Mouse (Mus musculus) MEL (cell line): ENCODE results near the gene Dock10. TPM values are rescaled to one million over a fixed set of nuclear protein-coding genes. Genes with fewer than 3 reads are reported as not detected.

Experiments
- DNase-seq: peaks from one replicate; pipeline ENCODE4 v3.0.0; 2011; ENCODE audit warnings: low read depth, low spot score
- H3K27ac ChIP-seq: 2 replicates; pipeline ENCODE4 v1.5.1; 2012; ENCODE audit warnings: low read depth, mild to moderate bottlenecking, control low read depth, low read length, moderate library complexity; ENCODE audit not compliant: control insufficient read depth
- H3K27me3 ChIP-seq, 2 experiments: fragments of 150-350 bp in 1 of 2; sonication (generic) in 1 of 2; 2 replicates each; pipeline ENCODE4 v1.6.1; 2012; ENCODE audit warnings: low read length in 2 of 2, mild to moderate bottlenecking in 2 of 2, improper control_type of control experiment in 1 of 2, moderate library complexity in 1 of 2; ENCODE audit not compliant: insufficient read depth in 2 of 2, control insufficient read depth in 1 of 2
- H3K36me3 ChIP-seq, 2 experiments: 2 replicates each; pipeline ENCODE4 v1.6.1; 2012 to 2014; ENCODE audit warnings: low read length in 2 of 2, improper control_type of control experiment in 1 of 2, inconsistent platforms in 1 of 2, mild to moderate bottlenecking in 1 of 2; ENCODE audit not compliant: insufficient read depth in 2 of 2, control insufficient read depth in 1 of 2
- H3K4me1 ChIP-seq, 2 experiments: fragments of 150-350 bp in 1 of 2; sonication (generic) in 1 of 2; 2 replicates each; pipeline ENCODE4 v1.6.1; 2012; ENCODE audit warnings: low read length in 2 of 2, improper control_type of control experiment in 1 of 2, mild to moderate bottlenecking in 1 of 2; ENCODE audit not compliant: insufficient read depth in 2 of 2, control insufficient read depth in 1 of 2
- H3K4me3 ChIP-seq, 2 experiments: fragments of 150-350 bp in 1 of 2; sonication (generic) in 1 of 2; 2 replicates each; pipeline ENCODE4 v1.5.1; 2012; ENCODE audit warnings: low read depth in 2 of 2, low read length in 2 of 2, mild to moderate bottlenecking in 2 of 2, moderate library complexity in 2 of 2, control low read depth in 1 of 2, improper control_type of control experiment in 1 of 2; ENCODE audit not compliant: control insufficient read depth in 1 of 2, insufficient read depth in 1 of 2
- H3K79me2 ChIP-seq: 2 replicates; pipeline ENCODE4 v1.6.1; 2012; ENCODE audit warnings: mild to moderate bottlenecking, low read length, moderate library complexity; ENCODE audit not compliant: control insufficient read depth, poor library complexity, insufficient read depth
- H3K9ac ChIP-seq: 2 replicates; pipeline ENCODE4 v1.6.1; 2012; ENCODE audit warnings: low read depth, mild to moderate bottlenecking, control low read depth, low read length, moderate library complexity; ENCODE audit not compliant: control insufficient read depth, poor library complexity, severe bottlenecking
- H3K9me3 ChIP-seq: fragments of 150-350 bp; sonication (generic); replicated peaks from 2 replicates; pipeline ENCODE4 v1.6.1; 2012; ENCODE audit warnings: mild to moderate bottlenecking, low read length, improper control_type of control experiment, moderate library complexity; ENCODE audit not compliant: insufficient read depth
- CHD1 ChIP-seq: IDR thresholded peaks from 2 replicates; pipeline ENCODE4 v1.6.1; 2012; ENCODE audit warnings: low read depth, mild to moderate bottlenecking, inconsistent platforms, low read length, improper control_type of control experiment
- CHD2 ChIP-seq: IDR thresholded peaks from 2 replicates; pipeline ENCODE4 v1.6.1; 2011; ENCODE audit warnings: low read length, improper control_type of control experiment
- CTCF ChIP-seq, 3 experiments: IDR thresholded peaks in 2 of 3; conservative IDR thresholded peaks in 1 of 3; 2 replicates each; pipeline ENCODE4 v1.5.1; 2011 to 2012; ENCODE audit warnings: low read length in 3 of 3, low read depth in 2 of 3, mild to moderate bottlenecking in 2 of 3, improper control_type of control experiment in 1 of 3, inconsistent platforms in 1 of 3, mixed read lengths in 1 of 3, moderate library complexity in 1 of 3; ENCODE audit not compliant: control insufficient read depth in 1 of 3, insufficient read depth in 1 of 3, poor library complexity in 1 of 3, severe bottlenecking in 1 of 3
- E2F4 ChIP-seq: IDR thresholded peaks from 2 replicates; pipeline ENCODE4 v1.6.1; 2011; ENCODE audit warnings: low read depth, low read length, improper control_type of control experiment, borderline replicate concordance
- ETS1 ChIP-seq: IDR thresholded peaks from 2 replicates; pipeline ENCODE4 v1.6.1; 2012; ENCODE audit warnings: low read depth, mild to moderate bottlenecking, inconsistent platforms, low read length, improper control_type of control experiment, moderate library complexity
- GABPA ChIP-seq: IDR thresholded peaks from 2 replicates; pipeline ENCODE4 v1.6.1; 2012; ENCODE audit warnings: low read depth, mild to moderate bottlenecking, inconsistent platforms, low read length, improper control_type of control experiment, moderate library complexity
- GATA1 ChIP-seq: IDR thresholded peaks from 2 replicates; pipeline ENCODE4 v1.6.1; 2011; ENCODE audit warnings: low read depth, low read length, improper control_type of control experiment
- JUND ChIP-seq: IDR thresholded peaks from 2 replicates; pipeline ENCODE4 v1.6.1; 2011; ENCODE audit warnings: low read depth, mild to moderate bottlenecking, improper control_type of control experiment, low read length
- KAT2A ChIP-seq: conservative IDR thresholded peaks from 2 replicates; pipeline ENCODE4 v1.6.1; 2012; ENCODE audit warnings: low read depth, low read length, improper control_type of control experiment, inconsistent platforms
- MAFK ChIP-seq: IDR thresholded peaks from 2 replicates; pipeline ENCODE4 v1.6.1; 2011; ENCODE audit warnings: low read depth, mild to moderate bottlenecking, low read length, improper control_type of control experiment, borderline replicate concordance
- MAX ChIP-seq: IDR thresholded peaks from 2 replicates; pipeline ENCODE4 v1.6.1; 2011; ENCODE audit warnings: low read length, improper control_type of control experiment
- MEF2A ChIP-seq: IDR thresholded peaks from 2 replicates; pipeline ENCODE4 v1.6.1; 2014; ENCODE audit warnings: low read depth, mild to moderate bottlenecking, inconsistent platforms, low read length, improper control_type of control experiment; ENCODE audit not compliant: poor library complexity, insufficient replicate concordance, severe bottlenecking; ENCODE audit errors: extremely low read depth
- MXI1 ChIP-seq: IDR thresholded peaks from 2 replicates; pipeline ENCODE4 v1.6.1; 2011; ENCODE audit warnings: mild to moderate bottlenecking, low read depth, low read length, improper control_type of control experiment
- MYB ChIP-seq: IDR thresholded peaks from 2 replicates; pipeline ENCODE4 v1.6.1; 2011; ENCODE audit warnings: mild to moderate bottlenecking, low read depth, low read length, improper control_type of control experiment
- NELFE ChIP-seq: IDR thresholded peaks from 2 replicates; pipeline ENCODE4 v1.6.1; 2011; ENCODE audit warnings: low read depth, low read length, improper control_type of control experiment
- POLR2A ChIP-seq, 2 experiments: IDR thresholded peaks; 2 replicates each; pipeline ENCODE4 v1.6.1; 2011 to 2012; ENCODE audit warnings: low read length in 2 of 2, mild to moderate bottlenecking in 2 of 2, control low read depth in 1 of 2, improper control_type of control experiment in 1 of 2, low read depth in 1 of 2, moderate library complexity in 1 of 2; ENCODE audit not compliant: control insufficient read depth in 1 of 2, insufficient read depth in 1 of 2, poor library complexity in 1 of 2
- RAD21 ChIP-seq: IDR thresholded peaks from 2 replicates; pipeline ENCODE4 v1.6.1; 2011; ENCODE audit warnings: mild to moderate bottlenecking, low read depth, low read length, improper control_type of control experiment
- SMC3 ChIP-seq: IDR thresholded peaks from 2 replicates; pipeline ENCODE4 v1.6.1; 2011; ENCODE audit warnings: low read depth, low read length, improper control_type of control experiment
- TBP ChIP-seq: IDR thresholded peaks from 2 replicates; pipeline ENCODE4 v1.8.0; 2011; ENCODE audit warnings: low read depth, low read length, improper control_type of control experiment
- TCF12 ChIP-seq: IDR thresholded peaks from 2 replicates; pipeline ENCODE4 v1.6.1; 2014; ENCODE audit warnings: low read depth, mild to moderate bottlenecking, inconsistent platforms, low read length, improper control_type of control experiment, moderate library complexity
- UBTF ChIP-seq: IDR thresholded peaks from 2 replicates; pipeline ENCODE4 v1.6.1; 2012; ENCODE audit warnings: low read depth, mild to moderate bottlenecking, inconsistent platforms, low read length, improper control_type of control experiment, moderate library complexity, borderline replicate concordance; ENCODE audit not compliant: insufficient read depth
- ZMIZ1 ChIP-seq: IDR thresholded peaks from 2 replicates; pipeline ENCODE4 v1.6.1; 2012; ENCODE audit warnings: low read depth, mild to moderate bottlenecking, inconsistent platforms, low read length, improper control_type of control experiment, moderate library complexity
- ZNF384 ChIP-seq: IDR thresholded peaks from 2 replicates; pipeline ENCODE4 v1.6.1; 2012; ENCODE audit warnings: low read depth, mild to moderate bottlenecking, inconsistent platforms, low read length, improper control_type of control experiment
- polyA plus RNA-seq, 2 experiments: library from polyadenylated mRNA; stranded (reverse) in 1 of 2; unstranded in 1 of 2; fragments of >175 nt in 1 of 2; fragments of >200 nt in 1 of 2; gene quantifications; 2 replicates each; pipeline versions ENCODE4 v1.2.1 to v1.2.4; 2012; ENCODE audit warnings: low replicate concordance in 2 of 2, low read depth in 1 of 2; ENCODE audit not compliant: insufficient read length in 2 of 2, insufficient read depth in 1 of 2, missing spikeins in 1 of 2
- total RNA-seq: library from RNA; depleted of rRNA; stranded (reverse); fragments of 300-350 nt; gene quantifications from 2 replicates; pipeline ENCODE4 v1.2.3, GENCODE M21; 2012

Gene Dock10
- total and polyA plus RNA-seq, 3 experiments, result 11.5 to 74.0 (median 14.3) TPM

- no peak for TF ChIP-seq ZNF384
- TF ChIP-seq MAFK, result no peak
- no peak for TF ChIP-seq GABPA
- TF ChIP-seq RAD21, result no peak
- TF ChIP-seq UBTF, result no peak
- no peak for TF ChIP-seq MEF2A
- TF ChIP-seq CTCF (IDR thresholded peaks at IDR 0.05 in 2 of 3, conservative IDR thresholded peaks at IDR 0.05 in 1 of 3; ENCODE audit: control insufficient read depth in 1 of 3, insufficient read depth in 1 of 3, low read depth in 2 of 3, low read length in 3 of 3, poor library complexity in 1 of 3, severe bottlenecking in 1 of 3), result no peak
- no peak for TF ChIP-seq CHD2
- TF ChIP-seq SMC3, result no peak
- TF ChIP-seq CHD1, result no peak
- TF ChIP-seq MXI1, result no peak
- TF ChIP-seq NELFE, result no peak
- no peak for TF ChIP-seq ZMIZ1
- TF ChIP-seq JUND, result no peak
- no peak for TF ChIP-seq TCF12
- TF ChIP-seq KAT2A, result no peak
- TF ChIP-seq TBP, result no peak
- no peak for TF ChIP-seq ETS1
- no peak for TF ChIP-seq POLR2A (IDR thresholded peaks at IDR 0.05; ENCODE audit: control insufficient read depth in 1 of 2, insufficient read depth in 1 of 2, low read depth in 1 of 2, low read length in 2 of 2, poor library complexity in 1 of 2)
- peaks cover 7 to 12% of the 10 kb centered on the region in 2 experiments for H3K36me3 ChIP-seq
- peaks cover 4 to 11% of the 10 kb centered on the region in 2 experiments; a peak in 3 of 4 replicates for H3K4me1 ChIP-seq
- no peaks in the 10 kb centered on the region for H3K27me3 ChIP-seq
- H3K9ac ChIP-seq, result no peak overlapping the region
- no peak overlapping the region for H3K27ac ChIP-seq
- H3K9me3 ChIP-seq, result no peaks in the 10 kb centered on the region
- no peak overlapping the region for H3K4me3 ChIP-seq
- DNase-seq, result no peak
- no peaks in the 10 kb centered on the region for H3K79me2 ChIP-seq
Observed at GRCm38 (mm10) chr1:80630179-80631149, 127.9 kb downstream of the Dock10 start.

- Histone ChIP-seq H3K9ac (no peak overlapping the region), H3K79me2 (no peaks in the 10 kb centered on the region), H3K27me3 (no peaks in the 10 kb centered on the region), H3K27ac (no peak overlapping the region), H3K4me1 (no peaks in the 10 kb centered on the region; a peak in 1 of 4 replicates), H3K9me3 (no peaks in the 10 kb centered on the region), H3K36me3 (peaks cover 0 to 6% of the 10 kb centered on the region in 2 experiments; a peak in 3 of 4 replicates), H3K4me3 (no peak overlapping the region)
- TF ChIP-seq MXI1, result no peak
- TF ChIP-seq GATA1, result no peak
- TF ChIP-seq MAX, result no peak
- no peak for TF ChIP-seq SMC3
- TF ChIP-seq ZMIZ1, result no peak
- no peak for TF ChIP-seq E2F4
- no peak for TF ChIP-seq JUND
- TF ChIP-seq MYB, result no peak
- TF ChIP-seq POLR2A (IDR thresholded peaks at IDR 0.05; ENCODE audit: control insufficient read depth in 1 of 2, insufficient read depth in 1 of 2, low read depth in 1 of 2, low read length in 2 of 2, poor library complexity in 1 of 2), result no peak
- DNase-seq, result no peak
Observed at GRCm38 (mm10) chr1:80628054-80628453, 130.3 kb downstream of the Dock10 start.
